Mouse (Mus musculus): Measurements from ENCODE around the gene Lifr.

Lifr gene

GRCm38 (mm10) chr15:7060522-7060921 is 29.9 kb upstream of the Lifr start:
- no peak for TF ChIP-seq NANOG (IDR thresholded peaks at IDR 0.05; ENCODE audit: borderline replicate concordance, low read length)
- no peak for TF ChIP-seq CTCF (conservative IDR thresholded peaks at IDR 0.05; ENCODE audit: low read length)
- no peak for TF ChIP-seq POU5F1 (IDR thresholded peaks at IDR 0.05; ENCODE audit: borderline replicate concordance, low read length)
- Histone ChIP-seq H3K36me3 (ENCODE audit: insufficient read depth, low read length) (no peaks in the 10 kb centered on the region), H3K4me3 (replicated peaks; ENCODE audit: low read length) (no peak overlapping the region), H3K4me1 (replicated peaks; ENCODE audit: low read depth, low read length) (peaks cover 30% of the 10 kb centered on the region), H3K9me3 (ENCODE audit: low read length) (peaks cover 10% of the 10 kb centered on the region), H3K27me3 (ENCODE audit: insufficient read depth, low read length) (no peaks in the 10 kb centered on the region)

GRCm38 (mm10) chr15:7061995-7062697 is 28.3 kb upstream of the Lifr start:
- Histone ChIP-seq H3K36me3 (ENCODE audit: insufficient read depth, low read length) (no peaks in the 10 kb centered on the region), H3K4me3 (replicated peaks; ENCODE audit: low read length) (no peak overlapping the region), H3K9me3 (ENCODE audit: low read length) (peaks cover 12% of the 10 kb centered on the region), H3K4me1 (replicated peaks; ENCODE audit: low read depth, low read length) (peaks cover 17% of the 10 kb centered on the region), H3K27me3 (ENCODE audit: insufficient read depth, low read length) (no peaks in the 10 kb centered on the region)
- TF ChIP-seq POU5F1 (IDR thresholded peaks at IDR 0.05; ENCODE audit: borderline replicate concordance, low read length) (no peak), CTCF (conservative IDR thresholded peaks at IDR 0.05; ENCODE audit: low read length) (no peak), NANOG (IDR thresholded peaks at IDR 0.05; ENCODE audit: borderline replicate concordance, low read length) (no peak)

GRCm38 (mm10) chr15:7062698-7063009 is 27.8 kb upstream of the Lifr start:
- Histone ChIP-seq H3K27me3 (ENCODE audit: insufficient read depth, low read length) (no peaks in the 10 kb centered on the region), H3K4me3 (replicated peaks; ENCODE audit: low read length) (no peak overlapping the region), H3K36me3 (ENCODE audit: insufficient read depth, low read length) (no peaks in the 10 kb centered on the region), H3K4me1 (replicated peaks; ENCODE audit: low read depth, low read length) (peaks cover 12% of the 10 kb centered on the region), H3K9me3 (ENCODE audit: low read length) (peaks cover 12% of the 10 kb centered on the region)
- TF ChIP-seq POU5F1 (IDR thresholded peaks at IDR 0.05; ENCODE audit: borderline replicate concordance, low read length) (no peak), NANOG (IDR thresholded peaks at IDR 0.05; ENCODE audit: borderline replicate concordance, low read length) (no peak), CTCF (conservative IDR thresholded peaks at IDR 0.05; ENCODE audit: low read length) (no peak)

GRCm38 (mm10) chr15:7063521-7064240 is 26.7 kb upstream of the Lifr start:
- no peaks in the 10 kb centered on the region for H3K36me3 ChIP-seq (ENCODE audit: insufficient read depth, low read length)
- no peaks in the 10 kb centered on the region for H3K27me3 ChIP-seq (ENCODE audit: insufficient read depth, low read length)
- no peak overlapping the region for H3K4me3 ChIP-seq (replicated peaks; ENCODE audit: low read length)
- TF ChIP-seq CTCF (conservative IDR thresholded peaks at IDR 0.05; ENCODE audit: low read length) (no peak), POU5F1 (IDR thresholded peaks at IDR 0.05; ENCODE audit: borderline replicate concordance, low read length) (no peak), NANOG (IDR thresholded peaks at IDR 0.05; ENCODE audit: borderline replicate concordance, low read length) (no peak)
- peaks cover 10% of the 10 kb centered on the region for H3K4me1 ChIP-seq (replicated peaks; ENCODE audit: low read depth, low read length)
- peaks cover 12% of the 10 kb centered on the region for H3K9me3 ChIP-seq (ENCODE audit: low read length)

GRCm38 (mm10) chr15:7064992-7065523 is 25.4 kb upstream of the Lifr start:
- TF ChIP-seq NANOG (IDR thresholded peaks at IDR 0.05; ENCODE audit: borderline replicate concordance, low read length): no peak
- no peak for TF ChIP-seq POU5F1 (IDR thresholded peaks at IDR 0.05; ENCODE audit: borderline replicate concordance, low read length)
- no peak for TF ChIP-seq CTCF (conservative IDR thresholded peaks at IDR 0.05; ENCODE audit: low read length)
- Histone ChIP-seq H3K9me3 (ENCODE audit: low read length) (peaks cover 12% of the 10 kb centered on the region), H3K27me3 (ENCODE audit: insufficient read depth, low read length) (no peaks in the 10 kb centered on the region), H3K36me3 (ENCODE audit: insufficient read depth, low read length) (no peaks in the 10 kb centered on the region), H3K4me1 (replicated peaks; ENCODE audit: low read depth, low read length) (peaks cover 10% of the 10 kb centered on the region), H3K4me3 (replicated peaks; ENCODE audit: low read length) (no peak overlapping the region)

GRCm38 (mm10) chr15:7065624-7066023 is 24.8 kb upstream of the Lifr start:
- no peak overlapping the region for H3K4me3 ChIP-seq (replicated peaks; ENCODE audit: low read length)
- no peaks in the 10 kb centered on the region for H3K36me3 ChIP-seq (ENCODE audit: insufficient read depth, low read length)
- H3K4me1 ChIP-seq (replicated peaks; ENCODE audit: low read depth, low read length): peaks cover 10% of the 10 kb centered on the region
- H3K27me3 ChIP-seq (ENCODE audit: insufficient read depth, low read length): no peaks in the 10 kb centered on the region
- TF ChIP-seq CTCF (conservative IDR thresholded peaks at IDR 0.05; ENCODE audit: low read length): no peak
- no peak for TF ChIP-seq NANOG (IDR thresholded peaks at IDR 0.05; ENCODE audit: borderline replicate concordance, low read length)
- no peak for TF ChIP-seq POU5F1 (IDR thresholded peaks at IDR 0.05; ENCODE audit: borderline replicate concordance, low read length)
- peaks cover 12% of the 10 kb centered on the region for H3K9me3 ChIP-seq (ENCODE audit: low read length)

GRCm38 (mm10) chr15:7066752-7067151 is 23.7 kb upstream of the Lifr start:
- H3K27me3 ChIP-seq (ENCODE audit: insufficient read depth, low read length): no peaks in the 10 kb centered on the region
- H3K4me3 ChIP-seq (replicated peaks; ENCODE audit: low read length): no peak overlapping the region
- TF ChIP-seq POU5F1 (IDR thresholded peaks at IDR 0.05; ENCODE audit: borderline replicate concordance, low read length) (no peak), CTCF (conservative IDR thresholded peaks at IDR 0.05; ENCODE audit: low read length) (no peak), NANOG (IDR thresholded peaks at IDR 0.05; ENCODE audit: borderline replicate concordance, low read length) (no peak)
- H3K4me1 ChIP-seq (replicated peaks; ENCODE audit: low read depth, low read length): peaks cover 20% of the 10 kb centered on the region
- peaks cover 12% of the 10 kb centered on the region for H3K9me3 ChIP-seq (ENCODE audit: low read length)
- H3K36me3 ChIP-seq (ENCODE audit: insufficient read depth, low read length): no peaks in the 10 kb centered on the region

GRCm38 (mm10) chr15:7069374-7069773 is 21.0 kb upstream of the Lifr start:
- no peak for TF ChIP-seq POU5F1 (IDR thresholded peaks at IDR 0.05; ENCODE audit: borderline replicate concordance, low read length)
- TF ChIP-seq CTCF (conservative IDR thresholded peaks at IDR 0.05; ENCODE audit: low read length): no peak
- no peak for TF ChIP-seq NANOG (IDR thresholded peaks at IDR 0.05; ENCODE audit: borderline replicate concordance, low read length)
- Histone ChIP-seq H3K36me3 (ENCODE audit: insufficient read depth, low read length) (no peaks in the 10 kb centered on the region), H3K4me1 (replicated peaks; ENCODE audit: low read depth, low read length) (peaks cover 29% of the 10 kb centered on the region), H3K4me3 (replicated peaks; ENCODE audit: low read length) (no peak overlapping the region), H3K27me3 (ENCODE audit: insufficient read depth, low read length) (no peaks in the 10 kb centered on the region), H3K9me3 (ENCODE audit: low read length) (peaks cover 12% of the 10 kb centered on the region)
